Mouse (Mus musculus): ENCODE results near the gene Rnaseh2c. TPM values are rescaled to one million over a fixed set of nuclear protein-coding genes. Genes with fewer than 3 reads are reported as not detected.

The Rnaseh2c gene
- polyA plus RNA-seq (2016; fragmentation: Nextera tagmentation; extraction: Ambion mirVana) = 186 and 200 TPM in 2 replicates

DNA sequence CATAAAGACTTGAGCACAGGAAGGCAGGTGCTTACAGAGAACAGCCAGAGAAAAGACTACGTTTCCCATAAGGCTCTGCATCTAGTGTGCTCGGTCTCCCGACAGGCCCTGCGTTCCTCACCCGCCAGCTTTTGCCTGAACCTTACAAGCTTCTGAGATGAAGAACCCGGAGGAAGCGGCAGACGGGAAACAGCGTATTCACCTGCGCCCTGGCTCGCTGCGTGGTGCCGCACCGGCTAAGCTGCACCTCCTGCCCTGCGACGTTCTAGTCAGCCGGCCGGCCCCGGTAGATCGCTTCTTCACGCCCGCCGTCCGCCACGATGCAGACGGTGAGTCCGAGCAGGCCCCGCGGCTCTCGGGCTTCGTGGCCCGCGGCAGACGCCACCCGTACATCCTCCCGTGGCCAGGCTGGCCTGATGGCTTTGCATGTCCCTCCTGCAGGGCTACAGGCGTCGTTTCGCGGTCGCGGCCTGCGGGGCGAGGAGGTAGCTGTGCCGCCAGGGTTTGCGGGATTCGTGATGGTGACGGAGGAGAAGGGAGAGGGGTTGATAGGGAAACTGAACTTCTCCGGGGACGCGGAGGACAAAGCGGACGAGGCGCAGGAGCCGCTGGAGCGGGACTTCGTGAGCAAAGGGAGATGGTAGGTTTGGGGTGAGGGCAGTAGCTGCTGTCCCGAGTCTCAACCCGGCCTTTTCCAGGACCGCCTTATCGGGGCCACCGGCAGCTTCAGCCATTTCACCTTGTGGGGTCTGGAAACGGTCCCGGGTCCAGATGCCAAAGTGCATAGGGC is at the start of gene Rnaseh2c:
Gene Rnaseh2c (plus strand): TSS at position 122 of the 790 bp plus-strand sequence.
- WGBS = under 1% methylated on average over 64 of the region's 64 CpGs
- peak; percentile 77 for DNase-seq (ENCODE audit: low spot score)

DNA sequence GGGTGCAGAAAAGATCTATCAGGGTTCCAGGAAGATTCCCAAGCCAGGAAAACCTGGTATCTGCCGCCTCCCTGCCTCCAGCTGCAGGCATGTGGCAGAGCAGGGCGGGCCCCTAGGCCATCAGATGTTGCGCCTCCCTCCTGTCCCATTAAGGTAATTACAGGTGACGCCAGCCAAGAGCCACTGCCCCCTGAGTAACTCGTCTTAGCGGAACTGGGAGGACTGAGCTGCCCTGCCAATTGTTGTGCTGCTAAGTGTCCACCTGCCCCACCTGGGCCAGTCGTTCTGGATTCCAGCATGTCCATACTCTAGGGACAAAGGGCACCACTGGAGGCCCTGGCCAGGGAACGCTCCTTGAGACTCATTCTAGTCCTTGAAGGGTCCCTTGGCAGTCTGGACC is 47.9 kb upstream of the Rnaseh2c start:
- H3K9me3 ChIP-seq (replicated peaks) = no peaks in the 10 kb centered on the region
- H3K27me3 ChIP-seq (ENCODE audit: low read depth, poor library complexity, severe bottlenecking) = peaks cover 69% of the 10 kb centered on the region
- 54% methylated on average over 8 of the region's 8 CpGs for WGBS
- H3K4me3 ChIP-seq = no peak overlapping the region
- no peak for DNase-seq (ENCODE audit: low spot score)
- H3K27ac ChIP-seq (replicated peaks) = no peak overlapping the region; the same call in 1 of the 2 replicates
- H3K36me3 ChIP-seq = no peaks in the 10 kb centered on the region
- H3K4me1 ChIP-seq = 0 out of 2 replicates have a peak, but pooled peaks cover under 1% of the 10 kb centered on the region

More for the DNA sequence above, at the start of gene Rnaseh2c:
- Histone ChIP-seq H3K4me1 (peaks cover 27% of the 10 kb centered on the region), H3K4me3 (peak within 1 kb of the TSS; percentile 76), H3K27ac (replicated peaks) (peak within 1 kb of the TSS; percentile 92), H3K27me3 (ENCODE audit: low read depth, poor library complexity, severe bottlenecking) (no peaks in the 10 kb centered on the region), H3K36me3 (peaks cover 42% of the 10 kb centered on the region), H3K9me3 (replicated peaks) (no peaks in the 10 kb centered on the region)

DNA sequence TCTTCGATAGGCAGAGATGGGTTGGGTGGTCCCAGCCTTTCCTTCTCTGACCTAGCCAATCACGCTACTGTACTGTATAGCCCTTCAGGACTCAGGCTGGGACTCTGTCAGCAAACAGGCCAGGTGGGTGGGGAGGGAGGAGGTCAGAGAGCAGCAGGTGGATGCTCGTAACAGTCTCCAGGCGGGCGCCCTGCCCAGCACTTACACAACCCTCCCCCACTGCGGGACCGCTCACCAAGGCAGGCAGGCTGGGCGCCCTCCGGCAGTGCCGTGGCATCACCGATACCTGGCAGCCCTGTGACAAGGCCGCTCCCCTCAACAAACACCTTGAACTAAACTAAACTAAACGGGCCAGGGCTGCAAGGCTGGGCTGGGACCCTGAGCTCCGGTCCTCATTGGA is 47.5 kb upstream of the Rnaseh2c start:
- Histone ChIP-seq H3K36me3 (no peaks in the 10 kb centered on the region), H3K27me3 (ENCODE audit: low read depth, poor library complexity, severe bottlenecking) (peaks cover 74% of the 10 kb centered on the region), H3K4me3 (no peak overlapping the region), H3K9me3 (replicated peaks) (no peaks in the 10 kb centered on the region), H3K27ac (replicated peaks) (no peak overlapping the region; the same call in 1 of the 2 replicates), H3K4me1 (peaks cover 5% of the 10 kb centered on the region; the same call in 1 of the 2 replicates)
- DNase-seq (ENCODE audit: low spot score) = no peak
- WGBS = 78% methylated on average over 14 of the region's 14 CpGs

DNA sequence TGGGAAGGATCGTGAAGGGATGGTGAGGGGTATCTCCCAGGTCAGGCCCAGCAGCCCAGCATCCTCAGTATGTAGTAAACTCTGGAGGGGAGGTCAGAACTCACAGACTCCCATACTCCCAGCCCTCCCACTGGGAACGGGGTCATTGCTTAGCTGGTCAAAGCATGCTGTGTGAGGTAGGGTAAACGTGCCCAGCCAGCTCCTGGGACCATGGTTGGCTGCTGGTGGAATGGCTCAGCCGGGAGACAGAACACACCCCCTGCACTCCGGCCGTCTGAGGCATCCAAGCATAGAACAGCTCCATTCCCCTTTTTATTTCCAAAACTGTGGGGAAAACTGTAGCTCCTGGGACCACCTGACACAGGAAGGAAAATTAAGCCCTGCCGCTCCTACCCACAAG is 43.5 kb upstream of the Rnaseh2c start:
- H3K4me1 ChIP-seq = peaks cover 26% of the 10 kb centered on the region
- no peak overlapping the region for H3K4me3 ChIP-seq
- 41% methylated on average over 7 of the region's 7 CpGs for WGBS
- no peak overlapping the region for H3K27ac ChIP-seq (replicated peaks)
- DNase-seq (ENCODE audit: low spot score) = no peak
- no peaks in the 10 kb centered on the region for H3K9me3 ChIP-seq (replicated peaks)
- H3K27me3 ChIP-seq (ENCODE audit: low read depth, poor library complexity, severe bottlenecking) = peaks cover 97% of the 10 kb centered on the region
- H3K36me3 ChIP-seq = no peaks in the 10 kb centered on the region

- Histone ChIP-seq H3K36me3 (no peaks in the 10 kb centered on the region), H3K27ac (replicated peaks) (no peak overlapping the region), H3K4me1 (peaks cover 26% of the 10 kb centered on the region), H3K9me3 (replicated peaks) (no peaks in the 10 kb centered on the region), H3K27me3 (ENCODE audit: low read depth, poor library complexity, severe bottlenecking) (peaks cover 99% of the 10 kb centered on the region), H3K4me3 (no peak overlapping the region)
- WGBS = 63% methylated on average over 8 of the region's 8 CpGs
- DNase-seq (ENCODE audit: low spot score) = no peak
These were observed 42.9 kb upstream of the Rnaseh2c start for GRCm38 (mm10) chr19:5558770-5559169.

DNA sequence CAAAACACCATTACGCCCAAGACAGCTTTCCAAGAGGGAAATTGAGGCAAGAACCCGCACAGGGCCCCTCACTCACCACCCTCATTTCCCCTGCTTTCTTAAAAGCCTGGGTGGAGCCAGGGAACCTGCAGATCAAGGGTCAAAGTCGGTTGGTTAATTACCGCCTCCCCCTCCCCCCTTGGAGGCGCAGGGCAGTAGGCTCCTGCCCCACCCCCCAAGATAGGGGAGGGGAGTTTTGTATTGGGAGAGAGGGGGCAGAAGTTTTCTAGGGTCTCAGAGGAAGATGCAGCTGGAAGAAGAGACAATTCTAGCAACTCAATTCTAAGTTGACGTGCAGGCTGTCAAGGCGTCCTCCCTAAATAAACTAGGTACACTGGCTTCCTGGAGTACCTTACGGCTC is 42.4 kb upstream of the Rnaseh2c start:
- DNase-seq (ENCODE audit: low spot score) = no peak
- Histone ChIP-seq H3K4me3 (peak overlapping the region; percentile 48; the same call in 1 of the 2 replicates), H3K36me3 (no peaks in the 10 kb centered on the region), H3K27ac (replicated peaks) (no peak overlapping the region), H3K9me3 (replicated peaks) (no peaks in the 10 kb centered on the region), H3K4me1 (peaks cover 26% of the 10 kb centered on the region), H3K27me3 (ENCODE audit: low read depth, poor library complexity, severe bottlenecking) (peaks cover 99% of the 10 kb centered on the region)
- WGBS = 17% methylated on average over 8 of the region's 8 CpGs

- Histone ChIP-seq H3K27me3 (ENCODE audit: low read depth, poor library complexity, severe bottlenecking) (peaks cover 99% of the 10 kb centered on the region), H3K9me3 (replicated peaks) (no peaks in the 10 kb centered on the region), H3K36me3 (no peaks in the 10 kb centered on the region), H3K4me1 (peaks cover 26% of the 10 kb centered on the region), H3K27ac (replicated peaks) (no peak overlapping the region), H3K4me3 (peak overlapping the region; percentile 48)
- WGBS = 1% methylated on average over 69 of the region's 69 CpGs
- peak; percentile 31 for DNase-seq (ENCODE audit: low spot score)
These were observed 41.8 kb upstream of the Rnaseh2c start for GRCm38 (mm10) chr19:5559631-5560456.

GRCm38 (mm10) chr19:5560457-5561041 is 41.1 kb upstream of the Rnaseh2c start, which contains the start of gene Ovol1:
Gene Ovol1, minus strand, starts transcription at chr19:5560646.
- Histone ChIP-seq H3K27me3 (ENCODE audit: low read depth, poor library complexity, severe bottlenecking) (peaks cover 100% of the 10 kb centered on the region), H3K27ac (replicated peaks) (0 out of 2 replicates have a peak within 1 kb of the TSS, but pooled peaks have one; percentile 2), H3K9me3 (replicated peaks) (no peaks in the 10 kb centered on the region), H3K4me3 (peak within 1 kb of the TSS; percentile 48), H3K4me1 (peaks cover 26% of the 10 kb centered on the region), H3K36me3 (no peaks in the 10 kb centered on the region)
- peak; percentile 36 for DNase-seq (ENCODE audit: low spot score)
- WGBS = 1% methylated on average over 57 of the region's 57 CpGs

- Histone ChIP-seq H3K27ac (replicated peaks) (no peak overlapping the region), H3K4me3 (peak overlapping the region; percentile 48), H3K36me3 (no peaks in the 10 kb centered on the region), H3K4me1 (peaks cover 27% of the 10 kb centered on the region), H3K9me3 (replicated peaks) (no peaks in the 10 kb centered on the region), H3K27me3 (ENCODE audit: low read depth, poor library complexity, severe bottlenecking) (peaks cover 100% of the 10 kb centered on the region)
- DNase-seq (ENCODE audit: low spot score) = no peak
- WGBS = 16% methylated on average over 10 of the region's 10 CpGs
These were observed 40.4 kb upstream of the Rnaseh2c start for GRCm38 (mm10) chr19:5561252-5561790.

DNA sequence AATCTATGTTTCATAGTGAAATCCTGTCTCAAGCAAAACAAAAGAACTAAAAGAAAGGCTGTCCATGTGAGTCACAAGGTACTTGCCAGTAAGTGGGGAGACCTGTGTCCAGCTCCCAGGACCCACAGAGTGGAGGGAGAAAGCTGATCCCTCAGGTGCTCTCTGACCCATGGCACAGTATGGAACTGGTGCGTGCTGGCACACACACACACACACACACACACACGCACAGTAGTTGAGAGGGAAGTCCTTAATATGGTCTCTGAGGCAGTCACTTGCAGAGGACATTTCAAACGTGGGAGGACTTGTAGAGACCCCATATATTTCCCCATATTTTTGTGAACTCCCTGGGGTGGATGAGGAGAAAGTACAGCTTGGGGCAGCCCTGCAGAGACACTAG is 39.8 kb upstream of the Rnaseh2c start:
- Histone ChIP-seq H3K27me3 (ENCODE audit: low read depth, poor library complexity, severe bottlenecking) (peaks cover 100% of the 10 kb centered on the region), H3K36me3 (no peaks in the 10 kb centered on the region), H3K9me3 (replicated peaks) (no peaks in the 10 kb centered on the region), H3K27ac (replicated peaks) (no peak overlapping the region), H3K4me1 (peaks cover 32% of the 10 kb centered on the region), H3K4me3 (no peak overlapping the region)
- DNase-seq (ENCODE audit: low spot score) = no peak
- WGBS = 60% methylated on average over 3 of the region's 3 CpGs

GRCm38 (mm10) chr19:5562776-5563175 is 38.9 kb upstream of the Rnaseh2c start:
- H3K36me3 ChIP-seq = no peaks in the 10 kb centered on the region
- WGBS = 93% methylated on average over 10 of the region's 10 CpGs

DNA sequence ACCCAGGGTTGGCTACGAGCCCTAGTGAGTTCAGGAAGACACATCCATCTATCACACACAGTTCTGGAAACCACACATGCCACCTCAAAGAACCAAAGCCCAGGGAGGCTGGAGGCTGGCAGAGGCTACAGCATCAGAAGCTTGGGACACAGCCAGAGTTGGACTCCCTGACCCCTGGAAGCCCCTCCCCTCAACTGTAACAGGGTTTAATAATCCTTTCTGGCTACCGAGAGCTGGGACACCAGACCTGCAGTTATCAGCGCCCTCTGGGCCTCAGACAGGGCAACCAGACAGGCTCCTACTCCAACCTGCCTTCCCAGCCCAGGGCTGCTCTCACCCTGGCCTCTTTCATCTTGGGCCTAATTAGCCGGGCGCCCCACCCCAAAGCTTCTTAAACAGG is 35.4 kb upstream of the Rnaseh2c start:
- Histone ChIP-seq H3K4me1 (peaks cover 34% of the 10 kb centered on the region), H3K36me3 (peaks cover 5% of the 10 kb centered on the region; the same call in 1 of the 2 replicates), H3K4me3 (peak overlapping the region; percentile 85), H3K27me3 (ENCODE audit: low read depth, poor library complexity, severe bottlenecking) (peaks cover 74% of the 10 kb centered on the region), H3K27ac (replicated peaks) (no peak overlapping the region), H3K9me3 (replicated peaks) (no peaks in the 10 kb centered on the region)
- 52% methylated on average over 5 of the region's 5 CpGs for WGBS
- DNase-seq (ENCODE audit: low spot score) = no peak

More at GRCm38 (mm10) chr19:5562776-5563175, 38.9 kb upstream of the Rnaseh2c start:
- Histone ChIP-seq H3K9me3 (replicated peaks) (no peaks in the 10 kb centered on the region), H3K4me1 (peaks cover 41% of the 10 kb centered on the region), H3K27me3 (ENCODE audit: low read depth, poor library complexity, severe bottlenecking) (peaks cover 94% of the 10 kb centered on the region), H3K4me3 (no peak overlapping the region), H3K27ac (replicated peaks) (no peak overlapping the region)
- DNase-seq (ENCODE audit: low spot score) = no peak

Data from midbrain, embryonic 10.5 days (tissue).